Mouse (Mus musculus): ENCODE results near the gene Ccs.
"Not testable (repeated sequence)": the region's sequence is repeated elsewhere in the genome, so short reads cannot be mapped to it uniquely, and the experiment has no call there.

The Ccs gene

GRCm38 (mm10) chr19:4839149-4839548 is at the start of gene Ccs, which contains the start of gene Ccdc87:
Gene Ccs, minus strand, starts transcription at chr19:4839332.
Gene Ccdc87, plus strand, starts transcription at chr19:4839366.
- DNase-seq (ENCODE audit: low read depth, low spot score), result peak; percentile 94

GRCm38 (mm10) chr19:4883961-4884360 is 44.8 kb upstream of the Ccs start:
- no peak for DNase-seq (ENCODE audit: low read depth, low spot score)

- no peak for DNase-seq (ENCODE audit: low read depth, low spot score)
These were observed 40.2 kb upstream of the Ccs start for GRCm38 (mm10) chr19:4879324-4879703.

- DNase-seq (ENCODE audit: low read depth, low spot score), result peak; percentile 96
These were observed 39.5 kb upstream of the Ccs start, which contains the start of gene Zdhhc24 for GRCm38 (mm10) chr19:4878405-4879323. Gene Zdhhc24, plus strand, starts transcription at chr19:4878668.

GRCm38 (mm10) chr19:4877785-4878184 is 38.7 kb upstream of the Ccs start, which contains the start of gene Actn3:
Gene Actn3, minus strand, starts transcription at chr19:4877909.
- no peak for DNase-seq (ENCODE audit: low read depth, low spot score)

GRCm38 (mm10) chr19:4876755-4877154 is 37.6 kb upstream of the Ccs start:
- DNase-seq (ENCODE audit: low read depth, low spot score), result no peak

GRCm38 (mm10) chr19:4876241-4876640 is 37.1 kb upstream of the Ccs start:
- no peak for DNase-seq (ENCODE audit: low read depth, low spot score)

GRCm38 (mm10) chr19:4874613-4875012 is 35.5 kb upstream of the Ccs start:
- not testable (repeated sequence) for DNase-seq (ENCODE audit: low read depth, low spot score)

- DNase-seq (ENCODE audit: low read depth, low spot score), result no peak
These were observed 26.0 kb upstream of the Ccs start for GRCm38 (mm10) chr19:4865147-4865546.

GRCm38 (mm10) chr19:4863048-4863447 is 23.9 kb upstream of the Ccs start:
- DNase-seq (ENCODE audit: low read depth, low spot score), result no peak

- no peak for DNase-seq (ENCODE audit: low read depth, low spot score)
These were observed 19.9 kb upstream of the Ccs start for GRCm38 (mm10) chr19:4859081-4859480.

- DNase-seq (ENCODE audit: low read depth, low spot score), result no peak
These were observed 16.8 kb upstream of the Ccs start for GRCm38 (mm10) chr19:4855951-4856350.

- DNase-seq (ENCODE audit: low read depth, low spot score), result no peak
These were observed 16.3 kb upstream of the Ccs start for GRCm38 (mm10) chr19:4855470-4855820.

- peak; percentile 83 for DNase-seq (ENCODE audit: low read depth, low spot score)
These were observed 15.7 kb upstream of the Ccs start, which contains the start of gene Ctsf for GRCm38 (mm10) chr19:4854552-4855469. Gene Ctsf, plus strand, starts transcription at chr19:4855130.

- DNase-seq (ENCODE audit: low read depth, low spot score), result no peak
These were observed 11.1 kb upstream of the Ccs start for GRCm38 (mm10) chr19:4850281-4850680.

- no peak for DNase-seq (ENCODE audit: low read depth, low spot score)
These were observed 10.7 kb upstream of the Ccs start for GRCm38 (mm10) chr19:4849800-4850199.

- no peak for DNase-seq (ENCODE audit: low read depth, low spot score)
These were observed 8.4 kb upstream of the Ccs start for GRCm38 (mm10) chr19:4847490-4847889.

- DNase-seq (ENCODE audit: low read depth, low spot score), result no peak
These were observed 6.7 kb upstream of the Ccs start for GRCm38 (mm10) chr19:4845846-4846245.

GRCm38 (mm10) chr19:4842611-4843010 is 3.5 kb upstream of the Ccs start:
- DNase-seq (ENCODE audit: low read depth, low spot score), result no peak

GRCm38 (mm10) chr19:4840848-4841247 is 1.7 kb upstream of the Ccs start:
- DNase-seq (ENCODE audit: low read depth, low spot score), result no peak

GRCm38 (mm10) chr19:4838526-4839140 is 499 bp downstream of the Ccs start:
- DNase-seq (ENCODE audit: low read depth, low spot score), result no peak

- no peak for DNase-seq (ENCODE audit: low read depth, low spot score)
These were observed 2.1 kb downstream of the Ccs start for GRCm38 (mm10) chr19:4837049-4837448.
